Mouse (Mus musculus) forebrain, embryonic 11.5 days (tissue): ENCODE data around the gene Samsn1. TPM values are rescaled to one million over a fixed set of nuclear protein-coding genes. Genes with fewer than 3 reads are reported as not detected.

ENCODE experiments used
- ATAC-seq: fragments of 200-750 bp; cut with Nextera tagmentation; replicated peaks from 2 replicates; pipeline ENCODE4 v1.8.0; 2017; ENCODE audit warnings: moderate TSS enrichment; ENCODE audit not compliant: low FRiP score
- DNase-seq: peaks from one replicate; pipeline ENCODE4 v3.0.0-alpha.2; 2017; ENCODE audit warnings: low spot score
- H3K27ac ChIP-seq: fragments of 300-500 bp; sonication (generic); 2 replicates; pipeline ENCODE4 v1.5.1; 2014; ENCODE audit warnings: low read depth, low read length
- H3K27me3 ChIP-seq: fragments of 300-500 bp; sonication (generic); 2 replicates; pipeline ENCODE4 v1.6.1; 2014; ENCODE audit warnings: mild to moderate bottlenecking, low read length, mixed read lengths; ENCODE audit not compliant: control insufficient read depth, insufficient read depth
- H3K36me3 ChIP-seq: fragments of 300-500 bp; sonication (generic); 2 replicates; pipeline ENCODE4 v1.6.1; 2014; ENCODE audit warnings: mild to moderate bottlenecking, low read length, moderate library complexity, mixed read lengths; ENCODE audit not compliant: control insufficient read depth, insufficient read depth
- H3K4me1 ChIP-seq: fragments of 300-500 bp; sonication (generic); replicated peaks from 2 replicates; pipeline ENCODE4 v1.6.1; 2014; ENCODE audit warnings: low read length, mixed read lengths; ENCODE audit not compliant: control insufficient read depth, insufficient read depth
- H3K4me2 ChIP-seq: fragments of 300-500 bp; sonication (generic); 2 replicates; pipeline ENCODE4 v1.6.1; 2014; ENCODE audit warnings: low read depth, mild to moderate bottlenecking, low read length, moderate library complexity, mixed read lengths; ENCODE audit not compliant: severe bottlenecking
- H3K4me3 ChIP-seq: fragments of 300-500 bp; sonication (generic); 2 replicates; pipeline ENCODE4 v1.5.1; 2014; ENCODE audit warnings: low read depth, low read length
- H3K9ac ChIP-seq: fragments of 300-500 bp; sonication (generic); 2 replicates; pipeline ENCODE4 v1.6.1; 2014; ENCODE audit warnings: low read length
- H3K9me3 ChIP-seq: fragments of 300-500 bp; sonication (generic); 2 replicates; pipeline ENCODE4 v1.6.1; 2016; ENCODE audit warnings: low read length, mixed read lengths; ENCODE audit not compliant: control insufficient read depth
- WGBS: fragments of 180-500 bp; shearing (Covaris S2); extraction: QIAGEN DNeasy Blood & Tissue Kit; methylation state at CpG from one replicate; pipeline ENCODE4 v1.1.7; 2014; 5-methylcytosine and 5-hydroxymethylcytosine counted together
- polyA plus RNA-seq: library from polyadenylated mRNA; unstranded; fragments of >200 nt; fragmentation: Nextera tagmentation; extraction: Ambion mirVana; gene quantifications from 2 replicates; pipeline ENCODE4 v1.2.1, GENCODE M21; 2014

The Samsn1 gene
- polyA plus RNA-seq, 1 experiment from 2014 or later, result 1.9 TPM

DNA sequence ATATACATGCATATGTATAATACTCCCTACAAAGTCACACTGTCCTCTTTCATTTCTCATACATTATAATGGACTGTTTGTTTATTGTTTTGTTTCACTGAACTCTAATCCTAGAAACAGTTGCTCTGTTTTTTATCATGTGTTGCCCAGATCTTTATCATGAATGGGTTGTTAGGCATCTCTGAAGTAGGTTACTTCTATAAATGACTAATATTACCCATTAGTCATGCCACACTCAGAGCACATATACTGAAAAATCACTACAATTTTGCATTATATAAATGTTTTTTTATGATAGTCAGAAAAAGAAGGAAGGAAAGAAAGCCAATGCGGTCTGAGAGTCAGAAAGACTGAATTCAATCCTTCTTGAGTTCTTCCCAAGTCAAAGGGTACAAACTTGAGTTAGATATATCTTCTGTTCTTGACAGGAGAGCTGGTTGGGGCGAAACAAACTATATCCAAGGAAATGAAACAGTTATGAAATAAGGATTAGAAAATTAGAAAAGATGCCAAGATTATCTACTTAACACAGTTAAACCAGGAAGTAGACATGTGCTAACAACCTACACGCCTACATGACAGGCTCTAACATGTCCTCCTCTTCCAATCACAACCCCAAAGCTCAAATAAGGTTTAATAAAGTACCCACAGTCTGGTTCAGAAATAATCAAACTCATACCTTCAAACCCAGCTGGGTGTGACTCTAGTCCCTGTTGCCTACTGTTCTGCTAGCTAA, 122.0 kb downstream of the Samsn1 start:
- Histone ChIP-seq H3K9me3 (no peaks in the 10 kb centered on the region), H3K4me2 (no peak overlapping the region), H3K36me3 (no peaks in the 10 kb centered on the region), H3K27ac (no peak overlapping the region), H3K4me3 (no peak overlapping the region), H3K4me1 (no peaks in the 10 kb centered on the region), H3K9ac (no peak overlapping the region), H3K27me3 (no peaks in the 10 kb centered on the region)
- 84% methylated on average over 3 of the region's 3 CpGs for WGBS
- no peak for DNase-seq
- no peak for ATAC-seq

DNA sequence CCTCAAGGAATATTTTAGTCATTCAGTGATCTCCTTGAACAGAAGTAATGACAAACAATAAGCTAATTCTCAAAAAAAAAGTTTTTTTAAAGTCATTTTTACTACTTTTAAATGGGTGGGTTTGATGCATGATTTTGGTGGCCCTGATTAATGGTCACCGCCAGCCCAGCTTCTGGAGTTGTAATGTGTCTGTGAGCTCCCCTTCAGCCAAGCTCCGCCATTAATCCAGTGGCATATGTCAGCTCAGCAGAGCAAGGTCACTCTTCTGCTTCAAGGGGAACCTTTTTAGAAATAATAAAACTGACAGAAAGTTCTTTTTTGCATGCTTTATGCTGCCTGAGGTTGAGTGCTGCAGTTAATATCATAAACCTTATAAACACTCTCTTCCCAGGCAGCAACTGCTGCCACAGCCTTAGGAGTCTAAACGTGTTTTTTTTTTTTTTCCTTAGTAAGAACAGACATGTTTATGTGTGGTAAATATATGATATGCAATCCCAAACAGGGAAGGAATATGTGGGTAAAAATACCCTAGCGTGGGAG, 124.2 kb downstream of the Samsn1 start:
- Histone ChIP-seq H3K27ac (no peak overlapping the region), H3K4me2 (no peak overlapping the region), H3K9me3 (no peaks in the 10 kb centered on the region), H3K27me3 (no peaks in the 10 kb centered on the region), H3K9ac (no peak overlapping the region), H3K4me1 (no peaks in the 10 kb centered on the region), H3K4me3 (no peak overlapping the region), H3K36me3 (no peaks in the 10 kb centered on the region)
- no peak for DNase-seq
- 89% methylated on average over 4 of the region's 4 CpGs for WGBS
- ATAC-seq, result no peak

DNA sequence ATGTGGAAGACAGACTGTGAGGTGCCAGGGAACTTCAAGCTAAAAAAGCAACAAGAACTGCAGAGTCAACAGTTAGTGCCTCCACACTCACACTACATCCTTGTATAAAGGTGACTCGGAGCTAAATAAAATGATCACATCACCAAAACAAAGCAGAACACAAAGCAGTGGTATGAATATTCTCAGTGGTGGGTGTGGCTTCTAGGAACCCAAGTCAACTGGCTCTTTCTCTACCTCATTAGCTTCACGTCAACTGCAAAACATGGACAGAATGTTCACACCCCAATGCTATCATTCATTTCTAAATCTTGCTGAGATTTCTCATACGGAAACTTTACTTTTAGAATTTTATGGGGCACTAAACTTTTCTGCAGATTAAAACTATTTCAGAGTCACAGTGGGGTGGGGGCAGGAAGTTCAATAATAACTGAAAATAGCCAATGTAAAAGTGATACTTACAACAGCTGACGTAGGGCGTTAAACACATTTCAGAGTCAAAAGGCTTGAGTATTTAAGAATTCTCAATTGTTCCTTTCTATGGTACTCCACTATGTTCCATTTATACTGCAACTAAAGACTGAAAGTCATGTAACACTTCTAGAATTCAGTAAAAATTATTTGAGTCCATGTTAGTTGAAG, 127.7 kb downstream of the Samsn1 start:
- no peak overlapping the region for H3K4me3 ChIP-seq
- no peaks in the 10 kb centered on the region for H3K4me1 ChIP-seq
- no peaks in the 10 kb centered on the region for H3K27me3 ChIP-seq
- no peak overlapping the region for H3K9ac ChIP-seq
- DNase-seq (no peak), ATAC-seq (no peak)
- WGBS, result 83% methylated on average over 5 of the region's 5 CpGs
- no peaks in the 10 kb centered on the region for H3K9me3 ChIP-seq
- H3K36me3 ChIP-seq, result no peaks in the 10 kb centered on the region
- H3K27ac ChIP-seq, result no peak overlapping the region
- H3K4me2 ChIP-seq, result no peak overlapping the region

DNA sequence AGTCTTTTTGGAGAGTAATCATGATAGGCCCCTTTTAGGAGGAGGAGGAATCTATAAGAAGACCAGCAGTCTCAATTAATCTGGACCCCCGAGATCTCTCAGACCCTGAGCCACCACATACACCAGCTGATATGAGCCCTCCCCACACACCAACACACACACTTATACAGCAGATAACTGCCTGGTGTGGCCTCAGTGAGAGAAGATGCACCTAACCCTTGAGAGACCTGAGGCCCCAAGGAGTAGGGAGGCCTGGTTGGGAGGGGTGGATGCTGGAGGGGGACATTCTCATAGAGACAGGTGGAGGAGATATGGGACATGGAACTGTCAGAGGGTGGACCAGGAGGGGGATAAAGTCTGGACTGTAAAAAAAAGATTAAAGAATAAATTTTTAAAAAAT, 128.6 kb downstream of the Samsn1 start:
- no peaks in the 10 kb centered on the region for H3K4me1 ChIP-seq
- WGBS, result 94% methylated on average over 1 of the region's 1 CpGs

DNA sequence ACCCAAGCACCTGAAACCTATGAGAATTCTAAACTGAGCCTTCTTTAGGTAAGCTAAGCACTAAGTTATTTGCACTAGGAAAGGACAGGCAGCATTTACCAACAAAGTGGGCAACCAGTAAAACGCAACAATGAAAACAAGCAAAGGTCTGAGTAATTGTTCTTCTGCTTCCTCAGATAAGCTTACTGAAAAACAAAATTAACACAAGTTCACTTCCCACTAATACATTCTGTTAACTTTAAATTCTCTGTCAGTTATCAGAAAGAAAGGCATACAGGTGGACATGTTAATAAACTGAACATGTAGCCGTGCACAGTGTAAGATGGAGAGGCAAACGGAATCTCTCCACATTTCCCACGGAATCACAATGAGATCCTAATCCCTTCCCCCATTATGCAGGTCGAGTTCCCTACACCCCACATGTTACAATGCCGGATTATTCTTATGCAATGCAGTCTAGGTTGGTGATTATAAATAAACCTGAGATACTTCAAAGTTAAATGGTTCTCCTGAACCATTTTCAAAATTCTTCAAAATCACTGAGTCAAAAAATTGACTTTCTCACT, 132.9 kb downstream of the Samsn1 start:
- Histone ChIP-seq H3K9me3 (no peaks in the 10 kb centered on the region), H3K9ac (no peak overlapping the region), H3K4me1 (no peaks in the 10 kb centered on the region), H3K4me2 (no peak overlapping the region), H3K27ac (no peak overlapping the region), H3K36me3 (no peaks in the 10 kb centered on the region), H3K27me3 (no peaks in the 10 kb centered on the region), H3K4me3 (no peak overlapping the region)
- no peak for DNase-seq
- 49% methylated on average over 6 of the region's 6 CpGs for WGBS
- ATAC-seq, result peak; percentile 71; the same call in 1 of the 2 replicates

More for the DNA sequence above, 128.6 kb downstream of the Samsn1 start:
- no peak overlapping the region for H3K9ac ChIP-seq
- no peak for ATAC-seq
- H3K4me3 ChIP-seq, result no peak overlapping the region
- no peak for DNase-seq
- no peak overlapping the region for H3K27ac ChIP-seq
- no peaks in the 10 kb centered on the region for H3K27me3 ChIP-seq
- H3K4me2 ChIP-seq, result no peak overlapping the region
- no peaks in the 10 kb centered on the region for H3K9me3 ChIP-seq
- no peaks in the 10 kb centered on the region for H3K36me3 ChIP-seq

DNA sequence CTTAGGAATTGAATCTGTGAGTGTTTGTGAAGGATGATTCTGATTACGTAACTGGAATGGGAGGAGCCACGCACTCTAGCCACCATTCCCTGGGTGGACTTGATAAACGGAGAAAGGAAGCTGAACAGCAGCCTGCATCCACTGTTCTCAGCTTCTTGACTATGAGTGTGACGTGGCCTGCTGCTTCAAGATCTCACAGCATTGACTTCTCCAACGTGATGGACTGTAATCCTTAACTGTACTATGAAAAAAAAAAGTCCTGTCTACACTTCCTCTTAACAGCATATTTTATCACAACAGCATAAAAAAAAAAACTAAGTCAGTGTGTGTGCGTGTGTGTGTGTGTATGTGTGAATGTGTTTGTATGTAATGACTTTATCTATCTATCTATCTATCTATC, 134.9 kb downstream of the Samsn1 start:
- DNase-seq (no peak), ATAC-seq (no peak)
- H3K9ac ChIP-seq, result no peak overlapping the region
- H3K27ac ChIP-seq, result no peak overlapping the region
- WGBS, result 89% methylated on average over 6 of the region's 6 CpGs
- no peaks in the 10 kb centered on the region for H3K9me3 ChIP-seq
- H3K36me3 ChIP-seq, result no peaks in the 10 kb centered on the region
- no peaks in the 10 kb centered on the region for H3K4me1 ChIP-seq
- no peaks in the 10 kb centered on the region for H3K27me3 ChIP-seq
- H3K4me2 ChIP-seq, result no peak overlapping the region
- no peak overlapping the region for H3K4me3 ChIP-seq

DNA sequence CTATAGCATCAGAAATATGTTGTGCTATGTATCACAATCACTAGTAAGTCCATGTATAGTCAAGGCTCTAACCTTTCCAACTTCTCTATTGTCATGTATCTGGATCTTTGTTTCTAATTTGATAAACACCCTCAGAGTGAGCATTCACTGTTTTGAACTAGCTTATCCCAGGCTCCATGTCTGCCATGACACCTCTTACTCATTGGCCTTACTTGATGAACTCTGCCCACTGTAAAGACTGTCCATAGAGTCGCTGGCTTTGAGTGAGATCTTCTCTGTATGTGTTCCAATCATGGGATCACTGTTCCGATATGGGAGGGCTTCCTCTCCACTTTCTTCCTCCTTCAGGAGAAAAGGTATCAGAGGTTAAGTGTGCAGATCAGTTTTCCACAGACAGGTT, 143.2 kb downstream of the Samsn1 start:
- no peaks in the 10 kb centered on the region for H3K27me3 ChIP-seq
- DNase-seq (no peak), ATAC-seq (no peak)
- H3K4me2 ChIP-seq, result no peak overlapping the region
- no peaks in the 10 kb centered on the region for H3K4me1 ChIP-seq
- no peaks in the 10 kb centered on the region for H3K9me3 ChIP-seq
- H3K27ac ChIP-seq, result no peak overlapping the region
- 91% methylated on average over 2 of the region's 2 CpGs for WGBS
- H3K9ac ChIP-seq, result no peak overlapping the region
- H3K4me3 ChIP-seq, result no peak overlapping the region
- H3K36me3 ChIP-seq, result no peaks in the 10 kb centered on the region

DNA sequence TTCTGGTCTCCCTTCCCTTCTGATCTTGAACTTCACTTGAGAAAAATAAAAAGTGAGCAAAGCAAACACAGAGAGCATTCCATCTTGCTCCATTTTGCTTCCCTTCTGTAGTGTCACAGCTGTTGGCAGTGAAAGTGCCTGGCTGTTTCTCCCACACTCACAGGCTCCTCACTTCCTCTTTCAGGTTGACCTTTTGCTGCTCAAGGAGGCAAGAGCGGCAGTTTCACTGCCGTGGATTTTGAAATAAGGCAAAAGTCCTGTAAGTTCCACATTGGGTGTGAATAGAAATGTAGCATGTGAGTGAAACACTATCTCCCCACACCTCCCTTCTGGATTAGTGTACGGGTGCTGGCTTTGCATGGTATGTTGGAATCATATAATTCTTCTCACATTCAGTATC, 144.9 kb downstream of the Samsn1 start:
- no peak overlapping the region for H3K4me3 ChIP-seq
- no peak for ATAC-seq
- DNase-seq, result no peak
- H3K4me2 ChIP-seq, result no peak overlapping the region
- 71% methylated on average over 3 of the region's 3 CpGs for WGBS
- H3K9ac ChIP-seq, result no peak overlapping the region
- H3K27me3 ChIP-seq, result no peaks in the 10 kb centered on the region
- no peaks in the 10 kb centered on the region for H3K4me1 ChIP-seq
- no peaks in the 10 kb centered on the region for H3K36me3 ChIP-seq
- no peaks in the 10 kb centered on the region for H3K9me3 ChIP-seq
- no peak overlapping the region for H3K27ac ChIP-seq
